11 mouse cellular contexts compared by ENCODE assay signal in the genomic region with DNA sequence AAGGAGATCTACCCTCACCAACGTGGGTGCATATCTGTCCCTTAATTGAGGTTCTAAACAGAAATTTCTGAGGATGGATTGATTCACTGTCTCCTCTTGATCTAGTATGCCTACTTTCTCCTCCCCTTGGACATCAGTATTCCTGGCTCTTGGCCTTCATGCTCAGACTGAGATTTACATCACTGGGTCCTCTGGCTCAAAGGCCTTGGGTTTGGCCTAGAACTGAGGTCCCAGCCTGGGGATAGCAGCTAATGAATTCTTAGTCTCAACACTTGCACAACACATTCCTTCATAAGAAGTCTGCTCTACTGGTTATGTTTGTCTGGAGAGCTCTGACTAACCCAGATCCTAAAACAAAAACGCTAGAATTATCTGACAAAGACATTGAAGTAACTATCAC.
"Had no signal": no experiment of that assay in that cellular context is flagged by ENCODE, and none has a peak within 500 bp of the region (broad histone marks: within the 10 kb centered on the region; RNA-seq: fewer than 3 reads in every experiment).

No protein-coding gene starts in this region.

- DNase-seq: kidney, adult 8-10 months; kidney, postnatal 10 days; kidney, postnatal 36 days; liver; lung, adult 2 months; lung, postnatal 14 days; lung, postnatal 4 days; retina, postnatal 1 day; right cerebral cortex, postnatal 25 days; spleen, adult 18-20 months; thymus, postnatal 36 days had no signal
